Mouse (Mus musculus) liver, postnatal 0 days (tissue): ENCODE measurements around the gene Spsb1. TPM values are rescaled to one million over a fixed set of nuclear protein-coding genes. Genes with fewer than 3 reads are reported as not detected.

Experiments
- ATAC-seq: fragments of 200-750 bp; cut with Nextera tagmentation; 2 replicates; pipeline ENCODE4 v1.8.0; 2017; ENCODE audit warnings: mild to moderate bottlenecking, moderate library complexity
- DNase-seq: peaks from one replicate; pipeline ENCODE4 v3.0.0-alpha.2; 2016
- H3K27ac ChIP-seq: fragments of 300-500 bp; sonication (generic); 2 replicates; pipeline ENCODE4 v1.5.1; 2014; ENCODE audit warnings: antibody characterized with exemption, moderate library complexity, mild to moderate bottlenecking, low read depth
- H3K27me3 ChIP-seq: fragments of 300-500 bp; sonication (generic); 2 replicates; pipeline ENCODE4 v1.6.1; 2014; ENCODE audit warnings: low read length, control low read depth, mixed read lengths; ENCODE audit not compliant: insufficient read depth
- H3K36me3 ChIP-seq: fragments of 300-500 bp; sonication (generic); replicated peaks from 2 replicates; pipeline ENCODE4 v1.6.1; 2014; ENCODE audit warnings: mild to moderate bottlenecking, control low read depth, low read length, moderate library complexity, mixed read lengths; ENCODE audit not compliant: insufficient read depth
- H3K4me1 ChIP-seq: fragments of 300-500 bp; sonication (generic); 2 replicates; pipeline ENCODE4 v1.6.1; 2014; ENCODE audit warnings: antibody characterized with exemption, mild to moderate bottlenecking, control low read depth; ENCODE audit not compliant: insufficient read depth
- H3K4me2 ChIP-seq: fragments of 300-500 bp; sonication (generic); 2 replicates; pipeline ENCODE4 v1.6.1; 2014; ENCODE audit warnings: low read depth, mild to moderate bottlenecking, low read length, moderate library complexity, mixed read lengths
- H3K4me3 ChIP-seq: fragments of 300-500 bp; sonication (generic); 2 replicates; pipeline ENCODE4 v1.5.1; 2014; ENCODE audit warnings: low read depth, low read length
- H3K9ac ChIP-seq: fragments of 300-500 bp; sonication (generic); replicated peaks from 2 replicates; pipeline ENCODE4 v1.6.1; 2014; ENCODE audit warnings: mild to moderate bottlenecking, moderate library complexity
- H3K9me3 ChIP-seq: fragments of 300-500 bp; sonication (generic); 2 replicates; pipeline ENCODE4 v1.6.1; 2016; ENCODE audit warnings: mild to moderate bottlenecking, control low read depth, low read length, mixed read lengths
- CTCF ChIP-seq: sonication (generic); IDR thresholded peaks from 2 replicates; pipeline ENCODE4 v1.5.1; 2016; ENCODE audit warnings: antibody characterized with exemption, low read depth
- EP300 ChIP-seq: IDR thresholded peaks from 2 replicates; pipeline ENCODE4 v1.6.1; 2016; ENCODE audit warnings: antibody characterized with exemption, low read depth, mild to moderate bottlenecking
- WGBS: fragments of 180-500 bp; shearing (Covaris S2); extraction: QIAGEN DNeasy Blood & Tissue Kit; methylation state at CpG from one replicate; pipeline ENCODE4 v1.1.7; 2014; ENCODE audit not compliant: insufficient replicate concordance; 5-methylcytosine and 5-hydroxymethylcytosine counted together
- polyA plus RNA-seq: library from polyadenylated mRNA; unstranded; fragments of >200 nt; fragmentation: Nextera tagmentation; extraction: Ambion mirVana; gene quantifications from 2 replicates; pipeline ENCODE4 v1.2.1, GENCODE M21; 2015

Gene Spsb1
- polyA plus RNA-seq, 1 experiment from 2014 or later, result 1.7 TPM

DNA sequence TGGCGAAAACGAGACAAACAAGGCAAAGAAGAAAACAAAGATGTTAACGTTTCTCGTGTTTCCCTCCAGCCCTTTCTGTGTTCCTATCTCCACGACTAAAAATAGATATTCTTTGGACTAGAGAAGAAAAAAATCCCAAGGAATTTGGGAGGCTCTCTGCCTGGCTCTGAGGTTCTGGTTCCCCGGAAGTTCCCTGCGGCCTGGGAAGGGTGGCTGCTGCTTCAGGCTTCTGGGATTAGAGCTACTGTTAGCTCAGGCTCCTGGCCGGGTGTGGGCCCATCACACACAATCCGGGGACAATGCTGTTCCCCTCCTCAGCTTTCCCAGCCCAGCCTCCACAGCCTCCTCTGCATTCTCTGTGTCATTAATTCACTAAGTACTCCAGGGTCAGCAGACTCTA is 86.8 kb downstream of the Spsb1 start:
- WGBS, result 62% methylated on average over 9 of the region's 9 CpGs
- H3K27me3 ChIP-seq, result no peaks in the 10 kb centered on the region
- no peak overlapping the region for H3K4me3 ChIP-seq
- DNase-seq (no peak), ATAC-seq (no peak)
- H3K9ac ChIP-seq, result no peak overlapping the region
- H3K9me3 ChIP-seq, result 0 out of 2 replicates have a peak, but pooled peaks cover 2% of the 10 kb centered on the region
- H3K27ac ChIP-seq, result no peak overlapping the region; the same call in 1 of the 2 replicates
- H3K4me1 ChIP-seq, result no peaks in the 10 kb centered on the region
- no peak overlapping the region for H3K4me2 ChIP-seq
- TF ChIP-seq EP300, result no peak
- TF ChIP-seq CTCF, result no peak
- H3K36me3 ChIP-seq, result no peaks in the 10 kb centered on the region

DNA sequence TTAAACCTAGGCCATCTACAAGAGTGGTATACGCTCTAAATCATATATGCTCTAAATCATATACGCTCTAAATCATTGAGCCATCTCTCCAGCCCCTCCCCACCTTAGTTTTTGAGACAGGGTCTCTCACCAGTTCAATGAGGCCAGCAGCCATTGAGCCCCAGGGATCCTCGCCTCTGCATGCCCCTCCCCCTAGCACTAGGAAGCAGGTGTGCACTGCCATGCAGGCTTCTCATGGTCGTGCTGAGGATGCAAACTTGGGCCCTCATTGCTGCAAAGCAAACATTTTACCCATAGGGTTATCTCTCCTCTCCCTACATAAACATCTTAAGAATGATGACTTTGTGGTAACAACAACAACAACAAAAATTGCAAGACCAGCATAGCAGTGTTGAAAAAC is 87.5 kb downstream of the Spsb1 start:
- DNase-seq (no peak), ATAC-seq (no peak)
- Histone ChIP-seq H3K27ac (no peak overlapping the region), H3K4me3 (no peak overlapping the region), H3K9me3 (0 out of 2 replicates have a peak, but pooled peaks cover 2% of the 10 kb centered on the region), H3K27me3 (no peaks in the 10 kb centered on the region), H3K4me2 (no peak overlapping the region), H3K36me3 (no peaks in the 10 kb centered on the region), H3K4me1 (no peaks in the 10 kb centered on the region), H3K9ac (no peak overlapping the region)
- TF ChIP-seq CTCF (no peak), EP300 (no peak)
- WGBS, result 64% methylated on average over 4 of the region's 4 CpGs

DNA sequence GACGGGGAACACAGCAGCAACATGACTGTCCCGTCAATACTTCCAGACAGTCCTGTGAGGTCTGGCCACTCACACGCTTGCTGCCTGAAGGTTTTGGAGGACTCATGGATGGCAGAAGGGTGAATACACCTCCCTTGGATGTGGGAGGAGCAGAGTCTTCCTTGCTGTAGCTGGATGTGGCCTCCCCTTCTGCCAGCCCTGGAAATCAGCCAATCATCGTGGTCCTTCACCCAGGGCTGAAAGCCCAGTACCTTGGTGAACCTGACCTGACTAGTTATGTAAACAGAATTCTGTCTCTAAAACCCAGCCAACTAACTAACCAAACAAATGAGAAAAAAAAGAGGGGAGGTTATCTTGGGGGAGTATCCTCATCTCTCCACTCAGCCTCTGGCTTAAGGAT is 90.4 kb downstream of the Spsb1 start:
- H3K9me3 ChIP-seq, result no peaks in the 10 kb centered on the region
- WGBS, result 69% methylated on average over 4 of the region's 4 CpGs
- no peak overlapping the region for H3K9ac ChIP-seq
- ATAC-seq (no peak), DNase-seq (no peak)
- H3K27ac ChIP-seq, result no peak overlapping the region
- H3K27me3 ChIP-seq, result no peaks in the 10 kb centered on the region
- TF ChIP-seq CTCF, result no peak
- TF ChIP-seq EP300, result no peak
- H3K4me1 ChIP-seq, result no peaks in the 10 kb centered on the region
- H3K36me3 ChIP-seq, result no peaks in the 10 kb centered on the region
- no peak overlapping the region for H3K4me2 ChIP-seq
- no peak overlapping the region for H3K4me3 ChIP-seq

DNA sequence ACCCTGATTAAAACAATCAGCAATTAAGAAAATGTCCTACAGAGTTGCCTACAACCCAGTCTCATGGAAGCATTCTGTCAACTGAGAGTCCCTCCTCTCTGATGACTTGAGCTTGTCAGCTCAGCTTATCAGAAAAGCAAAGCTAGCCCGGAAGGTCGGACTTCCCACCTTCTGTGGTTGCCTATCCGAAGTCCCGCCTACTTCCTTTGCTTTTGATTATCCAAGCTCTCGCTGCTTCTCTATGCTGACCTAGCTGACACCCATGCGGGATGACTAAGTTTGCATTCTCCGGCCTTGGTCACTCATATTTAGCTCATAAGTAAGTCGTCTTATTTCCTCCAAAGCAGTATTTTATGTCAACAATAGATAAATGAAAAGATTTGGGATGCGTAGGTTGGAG is 91.3 kb downstream of the Spsb1 start:
- no peaks in the 10 kb centered on the region for H3K36me3 ChIP-seq
- ATAC-seq (no peak), DNase-seq (no peak)
- no peak overlapping the region for H3K4me2 ChIP-seq
- no peaks in the 10 kb centered on the region for H3K4me1 ChIP-seq
- H3K27ac ChIP-seq, result no peak overlapping the region
- H3K9ac ChIP-seq, result no peak overlapping the region
- H3K27me3 ChIP-seq, result no peaks in the 10 kb centered on the region
- H3K9me3 ChIP-seq, result no peaks in the 10 kb centered on the region
- no peak overlapping the region for H3K4me3 ChIP-seq
- 44% methylated on average over 9 of the region's 9 CpGs for WGBS
- TF ChIP-seq EP300 (no peak), CTCF (no peak)

DNA sequence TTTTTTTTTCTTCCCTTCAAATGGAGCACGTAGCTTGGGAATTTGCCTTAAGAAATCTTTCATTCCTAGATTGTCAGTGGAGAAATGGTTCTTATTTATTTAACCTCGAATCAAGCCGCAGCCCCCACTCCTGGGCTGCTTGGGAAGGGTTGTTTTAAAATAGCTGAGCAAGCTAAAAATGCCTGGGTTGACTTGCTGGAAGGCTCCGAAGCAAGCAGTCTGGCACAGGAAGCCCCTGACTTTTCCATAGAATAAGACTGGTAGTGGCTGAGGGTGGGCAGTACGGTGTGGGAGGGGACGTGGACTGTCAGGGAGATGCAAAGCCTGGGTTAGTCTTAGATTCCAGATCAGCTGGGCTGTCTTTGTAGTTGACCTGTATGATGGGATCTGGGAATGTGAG is 94.5 kb downstream of the Spsb1 start:
- Histone ChIP-seq H3K4me2 (no peak overlapping the region), H3K36me3 (no peaks in the 10 kb centered on the region), H3K27ac (no peak overlapping the region), H3K27me3 (no peaks in the 10 kb centered on the region), H3K4me3 (no peak overlapping the region), H3K9me3 (no peaks in the 10 kb centered on the region), H3K9ac (no peak overlapping the region), H3K4me1 (peaks cover 5% of the 10 kb centered on the region)
- WGBS, result 62% methylated on average over 6 of the region's 6 CpGs
- ATAC-seq (no peak), DNase-seq (no peak)
- TF ChIP-seq EP300, result no peak
- TF ChIP-seq CTCF, result no peak

DNA sequence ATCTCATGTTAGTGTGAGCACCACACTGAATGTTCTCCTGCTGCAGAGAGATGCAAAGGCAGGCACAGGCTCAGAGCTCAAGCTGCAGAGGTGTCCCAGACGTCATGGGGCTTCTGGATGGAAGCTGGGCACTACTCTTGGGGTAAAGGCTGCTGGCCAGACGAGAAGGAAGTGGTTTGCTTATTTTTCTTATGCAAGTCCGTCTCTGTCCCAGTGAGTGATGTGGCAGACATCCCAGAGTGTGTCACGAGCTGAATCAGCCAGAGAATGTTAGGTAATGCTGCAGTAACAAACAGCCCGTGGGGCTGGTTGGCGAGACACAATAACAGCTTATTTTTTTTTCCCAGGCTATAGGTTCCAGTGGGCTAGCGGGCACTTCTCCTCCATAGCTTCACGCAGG is 96.3 kb downstream of the Spsb1 start:
- WGBS, result 34% methylated on average over 8 of the region's 8 CpGs
- DNase-seq (no peak), ATAC-seq (no peak)
- Histone ChIP-seq H3K27me3 (0 out of 2 replicates have a peak, but pooled peaks cover 3% of the 10 kb centered on the region), H3K9me3 (no peaks in the 10 kb centered on the region), H3K4me2 (no peak overlapping the region), H3K36me3 (no peaks in the 10 kb centered on the region), H3K4me1 (peaks cover 18% of the 10 kb centered on the region), H3K27ac (no peak overlapping the region), H3K4me3 (no peak overlapping the region), H3K9ac (no peak overlapping the region)
- TF ChIP-seq EP300 (no peak), CTCF (no peak)

DNA sequence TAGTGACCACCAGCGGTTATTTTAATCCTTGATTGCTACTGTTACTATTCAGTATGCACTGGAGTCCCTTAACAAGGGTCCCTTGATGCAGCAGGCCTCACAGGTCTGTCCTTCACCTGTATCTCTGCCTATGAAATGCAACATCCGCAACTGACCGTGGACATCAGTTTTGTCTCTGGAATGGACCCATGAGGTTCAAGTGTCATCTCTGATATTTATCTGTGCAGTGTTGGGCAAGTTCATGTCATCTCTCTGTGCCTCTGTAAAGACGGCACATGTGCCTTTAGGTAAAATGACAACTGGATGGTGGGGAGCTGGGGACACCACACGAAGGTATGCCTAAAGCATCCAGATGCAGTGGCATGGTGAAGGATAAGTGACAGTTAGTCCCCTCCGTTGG is 96.7 kb downstream of the Spsb1 start:
- ATAC-seq, result no peak

More for the DNA sequence above, 96.7 kb downstream of the Spsb1 start:
- Histone ChIP-seq H3K4me2 (no peak overlapping the region), H3K27ac (no peak overlapping the region), H3K9me3 (no peaks in the 10 kb centered on the region), H3K27me3 (0 out of 2 replicates have a peak, but pooled peaks cover 3% of the 10 kb centered on the region), H3K4me3 (no peak overlapping the region), H3K36me3 (no peaks in the 10 kb centered on the region), H3K9ac (no peak overlapping the region), H3K4me1 (peaks cover 18% of the 10 kb centered on the region)
- TF ChIP-seq CTCF, result no peak
- TF ChIP-seq EP300, result no peak
- no peak for DNase-seq
- 73% methylated on average over 6 of the region's 6 CpGs for WGBS
